Mouse (Mus musculus) kidney, embryonic 14.5 days (tissue): ENCODE results near the gene Tmc3. TPM values are rescaled to one million over a fixed set of nuclear protein-coding genes. Genes with fewer than 3 reads are reported as not detected.

Source experiments
- ATAC-seq: fragments of 200-750 bp; cut with Nextera tagmentation; 2 replicates; pipeline ENCODE4 v1.8.0; 2017; ENCODE audit warnings: moderate number of reproducible peaks, mild to moderate bottlenecking, moderate TSS enrichment, moderate library complexity; ENCODE audit not compliant: low FRiP score, low TSS enrichment
- H3K27ac ChIP-seq: fragments of 300-500 bp; sonication (generic); 2 replicates; pipeline ENCODE4 v1.5.1; 2014; ENCODE audit warnings: low read depth, mild to moderate bottlenecking, low read length, moderate library complexity, mixed read lengths
- H3K27me3 ChIP-seq: fragments of 300-500 bp; sonication (generic); 2 replicates; pipeline ENCODE4 v1.6.1; 2014; ENCODE audit warnings: mild to moderate bottlenecking, low read length; ENCODE audit not compliant: control insufficient read depth, insufficient read depth
- H3K36me3 ChIP-seq: fragments of 300-500 bp; sonication (generic); 2 replicates; pipeline ENCODE4 v1.6.1; 2014; ENCODE audit warnings: low read length, mixed read lengths; ENCODE audit not compliant: control insufficient read depth, insufficient read depth
- H3K4me1 ChIP-seq: fragments of 300-500 bp; sonication (generic); 2 replicates; pipeline ENCODE4 v1.6.1; 2014; ENCODE audit warnings: low read length, mixed read lengths; ENCODE audit not compliant: control insufficient read depth, insufficient read depth
- H3K4me2 ChIP-seq: fragments of 300-500 bp; sonication (generic); replicated peaks from 2 replicates; pipeline ENCODE4 v1.6.1; 2014; ENCODE audit warnings: low read depth, mild to moderate bottlenecking, low read length
- H3K4me3 ChIP-seq: fragments of 300-500 bp; sonication (generic); 2 replicates; pipeline ENCODE4 v1.5.1; 2014; ENCODE audit warnings: mild to moderate bottlenecking, low read length
- H3K9ac ChIP-seq: fragments of 300-500 bp; sonication (generic); 2 replicates; pipeline ENCODE4 v1.6.1; 2014; ENCODE audit warnings: low read depth, mild to moderate bottlenecking, low read length, moderate library complexity
- H3K9me3 ChIP-seq: fragments of 300-500 bp; sonication (generic); 2 replicates; pipeline ENCODE4 v1.6.1; 2016; ENCODE audit warnings: low read length; ENCODE audit not compliant: control insufficient read depth
- WGBS: fragments of 180-500 bp; shearing (Covaris S2); extraction: QIAGEN DNeasy Blood & Tissue Kit; methylation state at CpG from one replicate; pipeline ENCODE4 v1.1.7; 2014; 5-methylcytosine and 5-hydroxymethylcytosine counted together
- polyA plus RNA-seq: library from polyadenylated mRNA; unstranded; fragments of >200 nt; fragmentation: Nextera tagmentation; extraction: Ambion mirVana; gene quantifications from 2 replicates; pipeline ENCODE4 v1.2.1, GENCODE M21; 2014

The Tmc3 gene
- polyA plus RNA-seq, 1 experiment from 2014 or later = 0.84 TPM

DNA sequence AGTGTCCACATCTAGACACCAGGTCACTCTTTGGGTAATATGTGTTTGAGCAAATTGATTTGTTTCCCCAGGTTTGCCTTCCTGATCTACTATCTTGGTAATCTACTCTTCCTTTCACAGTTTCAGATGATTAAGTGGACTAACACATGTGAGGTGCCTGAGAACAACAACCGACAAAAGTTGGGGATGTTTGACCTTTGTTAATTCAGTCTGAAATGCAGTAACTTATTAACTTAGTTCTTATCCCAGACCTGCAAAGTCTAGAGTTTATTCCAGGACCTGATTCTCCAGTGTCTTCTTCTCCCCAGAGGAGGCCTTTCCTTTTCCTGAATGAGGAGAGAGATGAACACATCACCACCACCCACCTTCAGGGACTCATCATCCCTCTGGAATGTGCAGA lies 27.2 kb downstream of the Tmc3 start:
- Histone ChIP-seq H3K4me2 (no peak overlapping the region), H3K4me1 (no peaks in the 10 kb centered on the region; the same call in 1 of the 2 replicates), H3K27ac (no peak overlapping the region), H3K9ac (no peak overlapping the region), H3K4me3 (no peak overlapping the region), H3K36me3 (no peaks in the 10 kb centered on the region), H3K9me3 (no peaks in the 10 kb centered on the region), H3K27me3 (no peaks in the 10 kb centered on the region)
- ATAC-seq = no peak
- WGBS = 64% methylated on average over 1 of the region's 1 CpGs

DNA sequence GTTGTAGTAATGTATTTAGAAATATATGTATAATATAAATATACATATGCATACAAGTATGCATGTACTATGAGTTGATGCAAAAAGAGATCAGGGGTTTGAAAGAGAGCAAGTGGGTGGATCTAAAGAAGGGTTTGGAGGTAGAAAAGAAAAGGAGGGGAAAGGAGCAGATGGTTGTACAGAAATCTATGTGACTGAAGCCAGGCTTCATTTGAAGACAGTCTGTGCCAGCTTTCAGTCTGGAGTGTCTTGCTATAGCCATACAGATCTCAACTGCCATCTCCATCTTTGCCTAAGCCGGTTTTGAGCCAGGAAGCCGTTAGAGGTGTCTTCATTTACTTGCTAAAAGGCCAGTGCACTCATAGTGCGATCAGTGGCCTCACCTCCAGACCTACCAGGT lies 30.5 kb downstream of the Tmc3 start:
- no peaks in the 10 kb centered on the region for H3K36me3 ChIP-seq
- no peak overlapping the region for H3K27ac ChIP-seq

GRCm38 (mm10) chr7:83615815-83616214 lies 31.1 kb downstream of the Tmc3 start:
- no peaks in the 10 kb centered on the region for H3K9me3 ChIP-seq

More for the DNA sequence above, 30.5 kb downstream of the Tmc3 start:
- Histone ChIP-seq H3K4me1 (no peaks in the 10 kb centered on the region; the same call in none of the 2 replicates), H3K9me3 (no peaks in the 10 kb centered on the region), H3K9ac (no peak overlapping the region), H3K27me3 (no peaks in the 10 kb centered on the region), H3K4me3 (no peak overlapping the region), H3K4me2 (no peak overlapping the region)
- WGBS = 92% methylated on average over 3 of the region's 3 CpGs
- ATAC-seq = no peak

DNA sequence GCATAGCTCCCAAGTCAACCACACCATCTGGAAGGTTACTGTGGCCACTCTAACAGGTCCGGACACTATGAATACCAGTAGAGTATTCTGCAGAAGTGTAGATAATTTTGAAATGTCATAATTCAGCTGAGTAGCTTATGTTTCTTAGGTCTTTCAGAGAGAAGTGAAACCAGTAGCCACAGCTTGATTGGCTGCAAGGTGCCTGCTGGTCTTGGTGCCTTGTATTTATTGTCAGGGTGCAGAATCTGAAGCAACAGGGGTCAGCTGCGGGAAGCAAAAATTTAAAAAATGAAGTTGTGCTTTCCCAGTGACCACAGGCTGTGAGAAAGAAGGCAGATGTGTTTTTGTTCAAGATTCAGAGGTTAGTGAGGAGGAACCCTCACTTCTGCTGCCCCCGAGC lies 31.5 kb downstream of the Tmc3 start:
- Histone ChIP-seq H3K4me1 (no peaks in the 10 kb centered on the region; the same call in none of the 2 replicates), H3K27me3 (no peaks in the 10 kb centered on the region), H3K9me3 (no peaks in the 10 kb centered on the region), H3K4me2 (no peak overlapping the region), H3K27ac (0 out of 2 replicates have a peak overlapping the region, but pooled peaks have one; percentile 4), H3K36me3 (no peaks in the 10 kb centered on the region), H3K9ac (no peak overlapping the region), H3K4me3 (no peak overlapping the region)
- ATAC-seq = no peak
- 73% methylated on average over 3 of the region's 3 CpGs for WGBS

More at GRCm38 (mm10) chr7:83615815-83616214, 31.1 kb downstream of the Tmc3 start:
- no peak for ATAC-seq
- Histone ChIP-seq H3K9ac (no peak overlapping the region), H3K4me1 (no peaks in the 10 kb centered on the region; the same call in none of the 2 replicates), H3K4me2 (no peak overlapping the region), H3K36me3 (no peaks in the 10 kb centered on the region), H3K27me3 (no peaks in the 10 kb centered on the region), H3K27ac (no peak overlapping the region), H3K4me3 (no peak overlapping the region)
- WGBS = 84% methylated on average over 8 of the region's 8 CpGs

DNA sequence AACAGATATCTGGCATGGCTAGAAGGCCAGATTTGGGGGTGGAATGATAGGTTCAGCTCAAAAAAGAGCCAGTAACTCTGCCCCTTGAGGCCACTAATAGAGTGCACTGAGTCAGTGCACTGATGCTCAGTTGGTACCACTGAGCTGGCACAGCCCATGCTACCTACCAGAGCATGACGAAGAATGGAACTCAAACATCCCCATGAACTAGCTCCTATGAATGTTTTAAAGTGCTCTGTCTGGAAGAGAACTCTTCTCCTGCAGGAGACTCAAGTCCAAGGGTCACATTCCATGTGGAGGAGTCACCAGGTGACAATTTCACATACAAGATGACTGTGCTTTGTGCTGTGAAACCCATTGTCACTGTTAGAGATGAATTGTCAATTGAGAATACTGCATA lies 34.0 kb downstream of the Tmc3 start:
- no peaks in the 10 kb centered on the region for H3K27me3 ChIP-seq
- H3K4me3 ChIP-seq = no peak overlapping the region
- no peaks in the 10 kb centered on the region; the same call in none of the 2 replicates for H3K4me1 ChIP-seq
- no peak for ATAC-seq
- H3K9ac ChIP-seq = no peak overlapping the region
- no peak overlapping the region for H3K27ac ChIP-seq
- H3K4me2 ChIP-seq = no peak overlapping the region
- H3K36me3 ChIP-seq = no peaks in the 10 kb centered on the region
- H3K9me3 ChIP-seq = no peaks in the 10 kb centered on the region
- 92% methylated on average over 1 of the region's 1 CpGs for WGBS

DNA sequence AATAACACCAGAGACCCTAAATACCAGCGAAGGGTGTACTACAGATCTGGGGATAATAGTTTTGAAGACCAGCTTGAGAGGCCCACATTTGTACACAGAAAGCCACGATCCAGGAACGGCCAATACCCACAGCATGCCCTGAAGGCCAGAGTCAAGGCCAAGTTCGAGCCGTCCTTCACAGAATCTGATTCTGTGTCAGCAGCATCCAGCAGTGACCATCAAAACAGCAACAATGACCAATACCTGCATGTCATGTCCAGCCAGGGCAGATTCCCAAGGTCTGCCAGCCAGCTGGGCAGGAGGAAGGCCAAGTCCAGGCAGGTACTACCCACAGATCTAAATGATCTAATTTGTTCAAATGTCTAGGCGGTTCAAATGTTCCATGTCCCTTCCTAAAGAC lies 37.9 kb downstream of the Tmc3 start:
- 89% methylated on average over 6 of the region's 6 CpGs for WGBS
- Histone ChIP-seq H3K9me3 (no peaks in the 10 kb centered on the region), H3K27me3 (no peaks in the 10 kb centered on the region), H3K36me3 (no peaks in the 10 kb centered on the region), H3K4me3 (no peak overlapping the region), H3K4me2 (no peak overlapping the region), H3K27ac (no peak overlapping the region), H3K4me1 (no peaks in the 10 kb centered on the region), H3K9ac (no peak overlapping the region)
- ATAC-seq = no peak

DNA sequence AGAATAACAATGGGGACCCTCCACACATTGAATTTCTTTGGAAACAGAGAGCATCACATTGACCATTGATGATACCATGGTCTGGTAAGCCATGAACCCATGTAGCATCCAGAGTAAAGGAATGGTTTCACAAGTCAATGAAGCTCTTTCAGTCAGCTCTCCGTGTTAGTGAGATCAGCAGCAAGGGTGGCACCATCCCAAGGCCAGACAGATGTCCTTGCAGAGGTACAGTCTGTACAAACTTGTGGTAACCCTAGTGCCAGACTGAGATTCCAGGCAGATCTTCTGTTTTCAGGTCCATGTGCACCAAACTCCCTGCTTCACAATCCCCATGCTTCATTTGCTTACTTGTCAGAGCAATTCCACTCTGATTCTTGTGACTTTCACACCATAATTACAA lies 39.3 kb downstream of the Tmc3 start:
- no peak for ATAC-seq
- no peaks in the 10 kb centered on the region for H3K36me3 ChIP-seq
- H3K27ac ChIP-seq = no peak overlapping the region
- 82% methylated on average over 1 of the region's 1 CpGs for WGBS
- H3K4me1 ChIP-seq = no peaks in the 10 kb centered on the region
- no peaks in the 10 kb centered on the region for H3K27me3 ChIP-seq
- H3K9me3 ChIP-seq = no peaks in the 10 kb centered on the region
- H3K4me3 ChIP-seq = no peak overlapping the region
- no peak overlapping the region for H3K9ac ChIP-seq
- no peak overlapping the region for H3K4me2 ChIP-seq

GRCm38 (mm10) chr7:83626557-83627257 lies 42.0 kb downstream of the Tmc3 start:
- H3K4me3 ChIP-seq = no peak overlapping the region
- ATAC-seq = no peak
- H3K4me2 ChIP-seq = no peak overlapping the region
- no peaks in the 10 kb centered on the region for H3K36me3 ChIP-seq
- no peak overlapping the region for H3K9ac ChIP-seq
- H3K27me3 ChIP-seq = no peaks in the 10 kb centered on the region
- H3K27ac ChIP-seq = no peak overlapping the region
- 52% methylated on average over 8 of the region's 8 CpGs for WGBS
- no peaks in the 10 kb centered on the region for H3K4me1 ChIP-seq
- no peaks in the 10 kb centered on the region for H3K9me3 ChIP-seq

GRCm38 (mm10) chr7:83627369-83627768 lies 42.6 kb downstream of the Tmc3 start:
- no peaks in the 10 kb centered on the region for H3K4me1 ChIP-seq
- no peak overlapping the region for H3K4me3 ChIP-seq
- 76% methylated on average over 4 of the region's 4 CpGs for WGBS
- no peaks in the 10 kb centered on the region for H3K27me3 ChIP-seq
- no peak overlapping the region for H3K27ac ChIP-seq
- H3K36me3 ChIP-seq = no peaks in the 10 kb centered on the region
- H3K9me3 ChIP-seq = no peaks in the 10 kb centered on the region
- no peak for ATAC-seq
- no peak overlapping the region for H3K4me2 ChIP-seq
- no peak overlapping the region for H3K9ac ChIP-seq
